Mouse (Mus musculus) midbrain, postnatal 0 days (tissue): Measurements from ENCODE around the gene Galnt12. TPM values are rescaled to one million over a fixed set of nuclear protein-coding genes. Genes with fewer than 3 reads are reported as not detected.
"Not testable (repeated sequence)": the region's sequence is repeated elsewhere in the genome, so short reads cannot be mapped to it uniquely, and the experiment has no call there.

Source experiments
- ATAC-seq: fragments of 200-750 bp; cut with Nextera tagmentation; 2 replicates; pipeline ENCODE4 v1.8.0; 2017; ENCODE audit warnings: moderate number of reproducible peaks, mild to moderate bottlenecking, moderate TSS enrichment, moderate library complexity; ENCODE audit not compliant: low FRiP score
- DNase-seq: peaks from one replicate; pipeline ENCODE4 v3.0.0-alpha.2; 2015; ENCODE audit warnings: low spot score
- H3K27ac ChIP-seq: fragments of 300-500 bp; sonication (generic); 2 replicates; pipeline ENCODE4 v1.5.1; 2014; ENCODE audit warnings: low read depth, mild to moderate bottlenecking, low read length, mixed read lengths
- H3K27me3 ChIP-seq: fragments of 300-500 bp; sonication (generic); 2 replicates; pipeline ENCODE4 v1.6.1; 2014; ENCODE audit warnings: low read length, control low read depth, mixed read lengths; ENCODE audit not compliant: insufficient read depth
- H3K36me3 ChIP-seq: fragments of 300-500 bp; sonication (generic); 2 replicates; pipeline ENCODE4 v1.6.1; 2014; ENCODE audit warnings: low read length, control low read depth, mixed read lengths; ENCODE audit not compliant: insufficient read depth
- H3K4me1 ChIP-seq: fragments of 300-500 bp; sonication (generic); 2 replicates; pipeline ENCODE4 v1.6.1; 2014; ENCODE audit warnings: mild to moderate bottlenecking, control low read depth, antibody characterized with exemption, low read length, mixed read lengths; ENCODE audit not compliant: insufficient read depth
- H3K4me2 ChIP-seq: fragments of 300-500 bp; sonication (generic); 2 replicates; pipeline ENCODE4 v1.6.1; 2014; ENCODE audit warnings: low read depth, mild to moderate bottlenecking, low read length, mixed read lengths; ENCODE audit not compliant: poor library complexity, severe bottlenecking
- H3K4me3 ChIP-seq: fragments of 300-500 bp; sonication (generic); 2 replicates; pipeline ENCODE4 v1.5.1; 2014; ENCODE audit warnings: low read depth, mild to moderate bottlenecking, low read length, moderate library complexity
- H3K9ac ChIP-seq: fragments of 300-500 bp; sonication (generic); replicated peaks from 2 replicates; pipeline ENCODE4 v1.6.1; 2014; ENCODE audit warnings: mild to moderate bottlenecking, low read length, moderate library complexity, mixed read lengths; ENCODE audit not compliant: poor library complexity, severe bottlenecking
- H3K9me3 ChIP-seq: fragments of 300-500 bp; sonication (generic); 2 replicates; pipeline ENCODE4 v1.6.1; 2016; ENCODE audit warnings: low read length, control low read depth
- CTCF ChIP-seq: IDR thresholded peaks from 2 replicates; pipeline ENCODE4 v1.5.1; 2016; ENCODE audit warnings: antibody characterized with exemption, mild to moderate bottlenecking
- WGBS: fragments of 180-500 bp; shearing (Covaris S2); extraction: QIAGEN DNeasy Blood & Tissue Kit; methylation state at CpG from one replicate; pipeline ENCODE4 v1.1.7; 2014; 5-methylcytosine and 5-hydroxymethylcytosine counted together
- polyA plus RNA-seq: library from polyadenylated mRNA; unstranded; fragments of >200 nt; fragmentation: Nextera tagmentation; extraction: Ambion mirVana; gene quantifications from 2 replicates; pipeline ENCODE4 v1.2.1, GENCODE M21; 2015
- total RNA-seq: library from RNA; depleted of rRNA; stranded (reverse); fragments of >200 nt; gene quantifications from 2 replicates; pipeline ENCODE4 v1.2.3, GENCODE M21; 2014

Galnt12 gene
- total and polyA plus RNA-seq, 2 experiments from 2014 or later, result 0.82 to 1.1 TPM

DNA sequence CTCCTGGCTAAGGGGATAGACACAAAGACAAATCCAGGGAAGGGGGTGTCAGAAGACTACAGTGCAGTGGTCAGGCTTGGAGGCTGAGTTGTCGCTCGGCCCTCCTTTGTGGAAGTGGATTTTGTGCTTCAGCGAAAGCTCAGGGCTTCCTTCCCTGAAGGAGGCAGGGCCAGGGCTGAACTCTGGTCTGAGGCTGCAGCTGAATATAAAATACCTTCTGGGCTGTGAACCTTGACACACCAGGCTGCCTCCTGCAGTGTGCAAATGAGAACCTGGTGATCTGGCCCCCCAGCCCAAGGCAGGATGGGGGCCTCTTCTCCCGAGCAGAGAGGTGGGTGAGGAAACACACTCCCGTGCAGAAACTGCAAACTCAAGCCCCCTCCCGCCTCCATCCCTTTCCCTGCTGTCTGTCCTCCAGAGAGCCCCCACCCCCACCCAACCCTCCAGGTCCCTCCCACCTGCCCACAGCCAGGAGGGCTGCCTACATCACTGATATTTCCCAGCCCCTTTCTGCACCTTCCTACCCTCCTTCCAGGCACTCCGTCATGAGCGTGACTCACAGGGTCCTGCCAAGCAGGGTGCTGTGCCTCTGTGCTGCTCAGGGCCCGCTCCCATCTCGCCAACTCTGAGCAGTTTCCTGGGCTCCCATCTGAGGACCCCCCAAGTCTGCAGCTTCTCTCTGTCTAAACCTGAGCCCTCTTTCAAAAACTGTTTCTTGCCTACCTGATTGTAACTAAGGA is 40.9 kb upstream of the Galnt12 start:
- no peak for ATAC-seq
- no peak for DNase-seq
- Histone ChIP-seq H3K27ac (0 out of 2 replicates have a peak overlapping the region, but pooled peaks have one; percentile 3), H3K9ac (no peak overlapping the region), H3K9me3 (no peaks in the 10 kb centered on the region), H3K36me3 (no peaks in the 10 kb centered on the region), H3K4me1 (peaks cover 2% of the 10 kb centered on the region; the same call in 1 of the 2 replicates), H3K4me2 (no peak overlapping the region), H3K27me3 (no peaks in the 10 kb centered on the region), H3K4me3 (no peak overlapping the region)
- 32% methylated on average over 8 of the region's 10 CpGs for WGBS
- no peak for TF ChIP-seq CTCF

DNA sequence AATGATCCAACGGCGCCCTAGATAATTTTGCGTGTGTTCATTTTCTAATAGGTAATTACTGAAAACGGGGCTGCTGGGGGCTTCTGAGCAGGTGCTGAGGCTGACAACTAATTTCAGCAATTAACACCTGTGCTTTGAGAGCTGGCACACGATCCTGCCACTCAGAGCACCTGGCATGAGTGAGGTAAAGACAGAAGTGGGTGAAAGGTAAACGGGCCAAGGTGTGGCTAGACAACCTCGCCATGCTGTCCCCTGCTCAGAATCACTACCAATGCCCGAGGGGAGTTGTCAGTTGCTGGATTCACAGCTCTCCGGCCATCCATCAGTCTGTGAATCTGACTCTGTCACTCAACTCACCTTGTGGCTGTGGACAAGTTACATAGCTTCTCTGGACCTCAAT is 39.8 kb upstream of the Galnt12 start:
- DNase-seq (no peak), ATAC-seq (no peak)
- Histone ChIP-seq H3K27ac (no peak overlapping the region), H3K4me2 (no peak overlapping the region), H3K9me3 (no peaks in the 10 kb centered on the region), H3K4me3 (no peak overlapping the region), H3K27me3 (no peaks in the 10 kb centered on the region), H3K36me3 (no peaks in the 10 kb centered on the region), H3K4me1 (peaks cover 6% of the 10 kb centered on the region; the same call in 1 of the 2 replicates), H3K9ac (no peak overlapping the region)
- TF ChIP-seq CTCF, result no peak
- WGBS, result 80% methylated on average over 9 of the region's 9 CpGs

DNA sequence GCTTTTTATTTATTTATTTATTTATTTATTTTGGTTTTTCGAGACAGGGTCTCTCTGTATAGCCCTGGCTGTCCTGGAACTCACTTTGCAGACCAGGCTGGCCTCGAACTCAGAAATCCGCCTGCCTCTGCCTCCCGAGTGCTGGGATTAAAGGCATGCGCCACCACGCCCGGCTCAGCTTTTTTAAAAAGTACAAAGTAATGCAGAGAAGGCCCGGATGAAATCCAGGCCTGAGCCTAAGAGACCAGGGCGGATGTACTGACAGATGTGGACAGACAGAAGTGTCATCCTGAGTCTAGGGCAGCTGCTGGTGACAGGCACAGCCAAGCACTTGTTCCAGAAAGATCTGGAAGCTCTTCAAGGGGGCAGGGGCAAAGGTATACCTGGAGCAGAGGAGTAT is 36.5 kb upstream of the Galnt12 start:
- peak overlapping the region; percentile 56; the same call in 1 of the 2 replicates for H3K4me2 ChIP-seq
- H3K9ac ChIP-seq, DNase-seq, ATAC-seq, H3K9me3 ChIP-seq, H3K4me3 ChIP-seq, H3K27me3 ChIP-seq, H3K36me3 ChIP-seq, H3K4me1 ChIP-seq, H3K27ac ChIP-seq: not testable (repeated sequence)
- WGBS, result 94% methylated on average over 9 of the region's 9 CpGs

DNA sequence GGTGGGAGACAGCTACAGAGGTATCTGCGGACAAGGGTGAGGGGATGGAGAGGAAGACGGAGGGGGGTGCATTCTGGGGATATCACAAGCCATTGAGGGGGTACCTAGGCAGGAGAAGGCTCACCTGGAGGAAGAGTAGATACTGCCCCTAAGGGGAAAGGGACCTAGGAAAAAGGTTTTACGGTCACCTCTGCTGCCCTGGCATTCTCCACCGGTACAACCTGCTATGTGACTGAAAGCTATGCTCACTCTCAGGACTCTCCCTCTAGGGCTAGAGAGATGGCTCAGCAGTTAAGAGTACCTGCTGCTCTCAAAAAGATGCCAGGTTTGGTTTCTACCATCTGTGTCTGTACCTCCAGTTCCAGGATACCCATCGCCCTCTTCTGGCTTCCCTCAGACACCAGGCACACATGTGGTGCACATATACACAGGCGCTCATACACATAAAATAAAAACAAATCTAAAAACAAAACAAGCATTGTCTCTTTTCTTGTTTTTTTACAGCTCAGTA is 36.1 kb upstream of the Galnt12 start:
- H3K9ac ChIP-seq, result no peak overlapping the region
- no peak overlapping the region for H3K27ac ChIP-seq
- no peaks in the 10 kb centered on the region for H3K27me3 ChIP-seq
- DNase-seq (no peak), ATAC-seq (no peak)
- H3K4me2 ChIP-seq, result peak overlapping the region; percentile 56
- H3K9me3 ChIP-seq, result no peaks in the 10 kb centered on the region
- no peaks in the 10 kb centered on the region for H3K36me3 ChIP-seq
- TF ChIP-seq CTCF, result peak; percentile 8; the same call in 1 of the 2 replicates
- peaks cover 6% of the 10 kb centered on the region; the same call in 1 of the 2 replicates for H3K4me1 ChIP-seq
- peak overlapping the region; percentile 61 for H3K4me3 ChIP-seq
- WGBS, result 98% methylated on average over 6 of the region's 6 CpGs

DNA sequence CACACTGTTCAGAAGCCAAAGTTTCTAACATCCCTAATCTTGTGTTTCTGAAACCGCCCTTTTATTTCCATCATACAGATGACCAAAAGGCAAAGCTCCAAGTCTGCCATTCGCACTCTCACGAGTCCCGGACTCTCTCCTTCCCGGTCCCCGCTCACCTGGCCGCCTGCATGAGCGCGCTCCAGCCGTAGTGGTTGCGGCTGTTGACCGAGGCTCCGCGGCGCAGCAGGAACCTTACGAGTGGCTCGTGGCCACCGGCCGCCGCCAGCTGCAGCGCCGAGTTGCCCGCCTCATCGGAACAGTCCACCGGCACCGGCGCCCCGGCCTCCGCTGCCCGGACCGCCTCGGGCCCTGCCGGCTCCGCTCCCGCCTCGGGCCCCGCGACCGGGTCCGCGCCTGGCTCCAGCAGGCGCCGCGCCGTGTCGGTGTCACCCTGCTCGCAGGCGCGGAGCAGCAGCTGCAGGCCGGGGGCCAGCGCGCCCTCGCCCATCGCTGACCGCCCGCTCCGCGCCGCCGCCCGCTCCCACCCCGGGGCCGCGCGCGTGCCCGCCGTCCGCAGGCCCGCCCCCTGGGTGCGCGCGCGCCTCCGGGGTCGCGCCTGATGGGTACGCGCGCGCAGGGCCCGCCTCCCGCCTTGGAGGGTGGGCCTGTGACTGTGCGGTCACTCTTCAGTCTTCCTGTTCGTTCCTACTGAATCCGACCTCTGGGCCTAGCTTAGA is 34.8 kb upstream of the Galnt12 start, which contains the start of gene Anks6:
Gene Anks6, minus strand, starts transcription at position 637 of the 719 bp plus-strand sequence.
- no peaks in the 10 kb centered on the region for H3K27me3 ChIP-seq
- peak within 1 kb of the TSS; percentile 56 for H3K4me2 ChIP-seq
- peak within 1 kb of the TSS; percentile 61 for H3K4me3 ChIP-seq
- ATAC-seq (peak; percentile 92), DNase-seq (peak; percentile 90)
- no peak for TF ChIP-seq CTCF
- WGBS, result under 1% methylated on average over 71 of the region's 86 CpGs
- H3K36me3 ChIP-seq, result no peaks in the 10 kb centered on the region
- H3K9me3 ChIP-seq, result no peaks in the 10 kb centered on the region
- H3K4me1 ChIP-seq, result peaks cover 6% of the 10 kb centered on the region; the same call in 1 of the 2 replicates
- H3K9ac ChIP-seq, result peak within 1 kb of the TSS; percentile 83
- peak within 1 kb of the TSS; percentile 86 for H3K27ac ChIP-seq
